In genomic region chr2:148680775-148681291, GRCm38 (mm10) we compare ENCODE assay signal across 8 mouse cellular contexts. TPM values are rescaled to one million over a fixed set of nuclear protein-coding genes. Genes with fewer than 3 reads are reported as not detected.
DNase-seq lines count a peak whose midpoint lies in the region; ATAC-seq and TF ChIP-seq lines count a peak whose summit lies in the region.

Gzf1 (plus strand) TSS chr2:148681023.

- peak; percentile 72 for TF ChIP-seq POLR2A in CH12.LX (IDR thresholded peaks at IDR 0.05; ENCODE audit: low read depth, low read length)

- H3K27ac ChIP-seq in CH12.LX (ENCODE audit: insufficient read depth, low read depth), result peak within 1 kb of the TSS; percentile 44
- H3K27ac ChIP-seq in forebrain, embryonic 11.5 days (ENCODE audit: low read depth, low read length), result peak within 1 kb of the TSS; percentile 92
- peak within 1 kb of the TSS; percentile 98 for H3K27ac ChIP-seq in heart, embryonic 16.5 days (ENCODE audit: low read length)
- peak within 1 kb of the TSS; percentile 86 for H3K27ac ChIP-seq in liver, embryonic 15.5 days (replicated peaks)
- H3K27ac ChIP-seq in neural tube, embryonic 12.5 days, result peak within 1 kb of the TSS; percentile 53; the same call in 1 of the 2 replicates

- ATAC-seq in forebrain, embryonic 11.5 days (replicated peaks; ENCODE audit: low FRiP score), result peak; percentile 92
- peak; percentile 93 for ATAC-seq in heart, embryonic 16.5 days (replicated peaks; ENCODE audit: extremely low read depth, insufficient read depth, low FRiP score)
- ATAC-seq in liver, embryonic 15.5 days (ENCODE audit: insufficient read depth), result peak; percentile 93
- peak; percentile 91 for ATAC-seq in neural tube, embryonic 12.5 days (ENCODE audit: low FRiP score, low read depth)

- TF ChIP-seq EP300 in CH12.LX (IDR thresholded peaks at IDR 0.05; ENCODE audit: low read length), result no peak

- peaks cover 8% of the 10 kb centered on the region for H3K79me2 ChIP-seq in CH12.LX (replicated peaks; ENCODE audit: control insufficient read depth, extremely low read depth, insufficient read depth, poor library complexity, severe bottlenecking)

- peak within 1 kb of the TSS; percentile 93 for H3K9ac ChIP-seq in CH12.LX (ENCODE audit: insufficient read depth, low read depth)
- peak within 1 kb of the TSS; percentile 79 for H3K9ac ChIP-seq in forebrain, embryonic 11.5 days (ENCODE audit: low read length)
- H3K9ac ChIP-seq in heart, embryonic 16.5 days (ENCODE audit: low read length), result peak within 1 kb of the TSS; percentile 80
- H3K9ac ChIP-seq in liver, embryonic 15.5 days, result peak within 1 kb of the TSS; percentile 84
- H3K9ac ChIP-seq in neural tube, embryonic 12.5 days, result peak within 1 kb of the TSS; percentile 71

- TF ChIP-seq CTCF in CH12.LX (conservative IDR thresholded peaks at IDR 0.05 in 1 of 2, IDR thresholded peaks at IDR 0.05 in 1 of 2; ENCODE audit: low read depth in 2 of 2, low read length in 2 of 2), result no peak

- WGBS in forebrain, embryonic 11.5 days, result under 1% methylated on average over 38 of the region's 39 CpGs
- WGBS in heart, embryonic 16.5 days, result under 1% methylated on average over 39 of the region's 39 CpGs
- 0% methylated on average over 39 of the region's 39 CpGs for WGBS in liver, embryonic 15.5 days (ENCODE audit: insufficient replicate concordance)
- under 1% methylated on average over 39 of the region's 39 CpGs for WGBS in neural tube, embryonic 12.5 days

- in situ Hi-C loops in CH12.LX (cut with MboI; ENCODE audit: low pct_ligation_motif_present, low pct_unique_long_range_greater_than_20kb, low sequenced_read_pairs), result no loop called here

- no peak for TF ChIP-seq RAD21 in CH12.LX (IDR thresholded peaks at IDR 0.05; ENCODE audit: low read depth, low read length)

- H3K36me3 ChIP-seq in CH12.LX (replicated peaks in 1 of 2; ENCODE audit: control insufficient read depth in 1 of 2, insufficient read depth in 1 of 2, low read length in 1 of 2), result peaks cover 27 to 48% of the 10 kb centered on the region in 2 experiments
- peaks cover 4% of the 10 kb centered on the region for H3K36me3 ChIP-seq in forebrain, embryonic 11.5 days (ENCODE audit: control insufficient read depth, insufficient read depth, low read length)
- H3K36me3 ChIP-seq in heart, embryonic 16.5 days (ENCODE audit: control insufficient read depth, insufficient read depth), result peaks cover 28% of the 10 kb centered on the region
- H3K36me3 ChIP-seq in liver, embryonic 15.5 days (replicated peaks), result peaks cover 40% of the 10 kb centered on the region
- H3K36me3 ChIP-seq in neural tube, embryonic 12.5 days, result peaks cover 31% of the 10 kb centered on the region

- peak; percentile 97 for DNase-seq in CH12.LX (ENCODE audit: extremely low read depth)
- DNase-seq in c-Kit-positive CD71-positive TER-119-negative erythroid progenitor cells, embryonic 14.5 days (ENCODE audit: low read depth), result peak; percentile 96
- DNase-seq in forebrain, embryonic 11.5 days (ENCODE audit: low spot score), result peak; percentile 99
- DNase-seq in kidney, postnatal 36 days, result peak; percentile 100
- DNase-seq in telencephalon, adult 2 months (ENCODE audit: low read depth, low spot score), result peak; percentile 98

- H3K4me2 ChIP-seq in CH12.LX (ENCODE audit: insufficient read depth, low read depth, poor library complexity, severe bottlenecking), result peak within 1 kb of the TSS; percentile 83
- H3K4me2 ChIP-seq in forebrain, embryonic 11.5 days (ENCODE audit: low read depth, low read length, severe bottlenecking), result peak within 1 kb of the TSS; percentile 56
- peak within 1 kb of the TSS; percentile 94 for H3K4me2 ChIP-seq in heart, embryonic 16.5 days (ENCODE audit: low read depth, low read length)
- peak within 1 kb of the TSS; percentile 91 for H3K4me2 ChIP-seq in liver, embryonic 15.5 days
- peak within 1 kb of the TSS; percentile 90 for H3K4me2 ChIP-seq in neural tube, embryonic 12.5 days (replicated peaks)

- H3K4me3 ChIP-seq in CH12.LX (replicated peaks in 1 of 3; ENCODE audit: low read depth in 2 of 3, low read length in 2 of 3, poor library complexity in 1 of 3), result peak within 1 kb of the TSS; percentile 86 to 97 (median 91)
- peak within 1 kb of the TSS; percentile 66 for H3K4me3 ChIP-seq in forebrain, embryonic 11.5 days (ENCODE audit: low read depth, low read length)
- peak within 1 kb of the TSS; percentile 65 for H3K4me3 ChIP-seq in heart, embryonic 16.5 days (ENCODE audit: low read length)
- peak within 1 kb of the TSS; percentile 84 for H3K4me3 ChIP-seq in liver, embryonic 15.5 days (replicated peaks)
- peak within 1 kb of the TSS; percentile 71 for H3K4me3 ChIP-seq in neural tube, embryonic 12.5 days

- peaks cover 4 to 29% of the 10 kb centered on the region in 2 experiments; a peak in 3 of 4 replicates for H3K4me1 ChIP-seq in CH12.LX (ENCODE audit: control insufficient read depth in 1 of 2, insufficient read depth in 2 of 2)
- peaks cover 16% of the 10 kb centered on the region for H3K4me1 ChIP-seq in forebrain, embryonic 11.5 days (replicated peaks; ENCODE audit: control insufficient read depth, insufficient read depth, low read length)
- H3K4me1 ChIP-seq in heart, embryonic 16.5 days (ENCODE audit: control insufficient read depth, insufficient read depth, low read length), result peaks cover 39% of the 10 kb centered on the region
- peaks cover 74% of the 10 kb centered on the region for H3K4me1 ChIP-seq in liver, embryonic 15.5 days (replicated peaks)
- peaks cover 33% of the 10 kb centered on the region for H3K4me1 ChIP-seq in neural tube, embryonic 12.5 days

- no peaks in the 10 kb centered on the region for H3K9me3 ChIP-seq in CH12.LX (replicated peaks; ENCODE audit: low read length)
- no peaks in the 10 kb centered on the region for H3K9me3 ChIP-seq in forebrain, embryonic 11.5 days (ENCODE audit: control insufficient read depth, low read length)
- no peaks in the 10 kb centered on the region for H3K9me3 ChIP-seq in heart, embryonic 16.5 days (replicated peaks; ENCODE audit: control insufficient read depth, low read length)
- no peaks in the 10 kb centered on the region for H3K9me3 ChIP-seq in liver, embryonic 15.5 days (replicated peaks)
- no peaks in the 10 kb centered on the region for H3K9me3 ChIP-seq in neural tube, embryonic 12.5 days

- dilution Hi-C loops in CH12.LX (cut with MboI; ENCODE audit: extremely low pct_ligation_motif_present, extremely low pct_unique_long_range_greater_than_20kb, low sequenced_read_pairs), result no loop called here

- no peaks in the 10 kb centered on the region for H3K27me3 ChIP-seq in CH12.LX (replicated peaks)
- H3K27me3 ChIP-seq in forebrain, embryonic 11.5 days (ENCODE audit: control insufficient read depth, insufficient read depth, low read length), result no peaks in the 10 kb centered on the region
- H3K27me3 ChIP-seq in heart, embryonic 16.5 days (ENCODE audit: control insufficient read depth, insufficient read depth, low read length), result no peaks in the 10 kb centered on the region
- no peaks in the 10 kb centered on the region for H3K27me3 ChIP-seq in liver, embryonic 15.5 days
- no peaks in the 10 kb centered on the region for H3K27me3 ChIP-seq in neural tube, embryonic 12.5 days (replicated peaks)

TF ChIP-seq in CH12.LX, 34 proteins besides CTCF, POLR2A, EP300 and RAD21:
- TF ChIP-seq USF1 (IDR thresholded peaks at IDR 0.05; ENCODE audit: low read depth, low read length), result no peak
- 0 out of 2 replicates have a peak, but pooled peaks have one; percentile 19 for TF ChIP-seq IRF4 (IDR thresholded peaks at IDR 0.05; ENCODE audit: low read depth, low read length)
- peak; percentile 44; the same call in 1 of the 2 replicates for TF ChIP-seq MXI1 (IDR thresholded peaks at IDR 0.05; ENCODE audit: low read depth, low read length)
- peak; percentile 51; the same call in 1 of the 2 replicates for TF ChIP-seq CHD2 (IDR thresholded peaks at IDR 0.05; ENCODE audit: low read length)
- TF ChIP-seq USF2 (conservative IDR thresholded peaks at IDR 0.05; ENCODE audit: low read depth, low read length), result no peak
- TF ChIP-seq TCF12 (IDR thresholded peaks at IDR 0.05; ENCODE audit: low read depth, low read length), result peak; percentile 76
- TF ChIP-seq BHLHE40 (IDR thresholded peaks at IDR 0.05; ENCODE audit: low read depth, low read length), result peak; percentile 45; the same call in 1 of the 2 replicates
- TF ChIP-seq HCFC1 (IDR thresholded peaks at IDR 0.05; ENCODE audit: low read depth, low read length), result peak; percentile 69
- no peak for TF ChIP-seq SMC3 (IDR thresholded peaks at IDR 0.05; ENCODE audit: low read depth, low read length)
- TF ChIP-seq MAX (IDR thresholded peaks at IDR 0.05; ENCODE audit: low read length), result peak; percentile 58; the same call in 1 of the 2 replicates
- TF ChIP-seq POLR2AphosphoS2 (IDR thresholded peaks at IDR 0.05; ENCODE audit: low read depth, low read length), result 0 out of 2 replicates have a peak, but pooled peaks have one; percentile 25
- TF ChIP-seq SIN3A (IDR thresholded peaks at IDR 0.05; ENCODE audit: low read length), result peak; percentile 64
- peak; percentile 67; the same call in 1 of the 2 replicates for TF ChIP-seq MEF2A (IDR thresholded peaks at IDR 0.05; ENCODE audit: borderline replicate concordance, low read depth, low read length)
- peak; percentile 54 for TF ChIP-seq ETS1 (conservative IDR thresholded peaks at IDR 0.05; ENCODE audit: low read depth, low read length)
- TF ChIP-seq MAZ (IDR thresholded peaks at IDR 0.05; ENCODE audit: low read depth, low read length), result 0 out of 2 replicates have a peak, but pooled peaks have one; percentile 7
- peak; percentile 86 for TF ChIP-seq ELF1 (IDR thresholded peaks at IDR 0.05; ENCODE audit: low read depth, low read length)
- peak; percentile 73 for TF ChIP-seq NELFE (IDR thresholded peaks at IDR 0.05; ENCODE audit: low read depth, low read length)
- TF ChIP-seq ZMIZ1 (IDR thresholded peaks at IDR 0.05; ENCODE audit: low read depth, low read length), result peak; percentile 80; the same call in 1 of the 2 replicates
- TF ChIP-seq KAT2A (IDR thresholded peaks at IDR 0.05; ENCODE audit: insufficient replicate concordance, low read length), result 0 out of 2 replicates have a peak, but pooled peaks have one; percentile 33
- TF ChIP-seq NRF1 (IDR thresholded peaks at IDR 0.05; ENCODE audit: low read depth, low read length), result peak; percentile 94
- no peak for TF ChIP-seq ZNF384 (IDR thresholded peaks at IDR 0.05; ENCODE audit: low read depth, low read length)
- no peak for TF ChIP-seq MAFK (IDR thresholded peaks at IDR 0.05; ENCODE audit: insufficient replicate concordance, low read length)

RNA-seq across cellular contexts. Expression of gene Gzf1, which starts in this region (rescaled TPM):
- total RNA-seq in CH12.LX (2012; rRNA removed), result 7.3 and 9.5 TPM in 2 replicates
- total RNA-seq in CH12.LX (2014; rRNA removed), result 8.1 and 8.5 TPM in 2 replicates
- polyA plus RNA-seq in CH12.LX (2012; ENCODE audit: insufficient read length, low read depth), result 5.5 and 5.8 TPM in 2 replicates
- 27.8 and 29.3 TPM in 2 replicates for polyA plus RNA-seq in forebrain, embryonic 11.5 days (2014; fragmentation: Nextera tagmentation; extraction: Ambion mirVana)
- 15.9 and 17.5 TPM in 2 replicates for polyA plus RNA-seq in heart, embryonic 16.5 days (2015; fragmentation: Nextera tagmentation; extraction: Ambion mirVana)
- 9.5 and 10.4 TPM in 2 replicates for polyA plus RNA-seq in liver, embryonic 15.5 days (2015; fragmentation: Nextera tagmentation; extraction: Ambion mirVana)
- 17.1 and 19.5 TPM in 2 replicates for polyA plus RNA-seq in neural tube, embryonic 12.5 days (2016; fragmentation: Nextera tagmentation; extraction: Ambion mirVana)

Comparison
In these comparisons a context has a peak if more than half of its experiments do, and no peak if none do; other contexts are left out.
1. Peak in every context shown above with its lines: DNase-seq, ATAC-seq, H3K4me3 ChIP-seq and H3K27ac ChIP-seq.
2. H3K27ac ChIP-seq: peak in every context shown above with its lines; median percentile 98 in heart, embryonic 16.5 days; 92 in forebrain, embryonic 11.5 days; 86 in liver, embryonic 15.5 days; 53 in neural tube, embryonic 12.5 days; 44 in CH12.LX.